In genomic region chr8:90000899-90001640, GRCm38 (mm10) we compare ENCODE assay signal across 8 mouse cellular contexts.
DNase-seq lines count a peak whose midpoint lies in the region; ATAC-seq and TF ChIP-seq lines count a peak whose summit lies in the region.
"Had no signal": no experiment of that assay in that cellular context is flagged by ENCODE, and none has a peak within 500 bp of the region (broad histone marks: within the 10 kb centered on the region; RNA-seq: fewer than 3 reads in every experiment).

No protein-coding gene starts in this region.

- 37% methylated on average over 15 of the region's 15 CpGs for WGBS in bone marrow, adult 2 months
- WGBS in embryonic facial prominence, embryonic 14.5 days: 41% methylated on average over 15 of the region's 15 CpGs
- WGBS in midbrain, embryonic 15.5 days: 18% methylated on average over 15 of the region's 15 CpGs

- intact Hi-C loops in left cerebral cortex, postnatal 10 days (cut with DNase I): loop anchor here (2.0 to 10.0 kb wide), 6 partner anchors 150 to 791 kb away; partner anchors contain the start of gene Tox3

- peak; percentile 41; the same call in 1 of the 2 replicates for ATAC-seq in embryonic facial prominence, embryonic 14.5 days (ENCODE audit: low read depth)
- ATAC-seq in midbrain, embryonic 15.5 days (replicated peaks): no peak

- H3K4me1 ChIP-seq in bone marrow, adult 2 months (ENCODE audit: control insufficient read depth, insufficient read depth, low read length): no peaks in the 10 kb centered on the region
- H3K4me1 ChIP-seq in embryonic facial prominence, embryonic 14.5 days (ENCODE audit: control insufficient read depth, insufficient read depth, low read length): no peaks in the 10 kb centered on the region
- peaks cover 5% of the 10 kb centered on the region for H3K4me1 ChIP-seq in midbrain, embryonic 15.5 days
- H3K4me1 ChIP-seq: megakaryocyte, embryonic 14.5 days had no signal

- no peaks in the 10 kb centered on the region for H3K36me3 ChIP-seq in embryonic facial prominence, embryonic 14.5 days (ENCODE audit: control insufficient read depth, insufficient read depth, low read length)
- H3K36me3 ChIP-seq in midbrain, embryonic 15.5 days (replicated peaks): no peaks in the 10 kb centered on the region

- peak; percentile 61 for TF ChIP-seq CTCF in bone marrow, adult 2 months (IDR thresholded peaks at IDR 0.05; ENCODE audit: control insufficient read depth, insufficient read depth, low read length)

- no peaks in the 10 kb centered on the region for H3K27me3 ChIP-seq in embryonic facial prominence, embryonic 14.5 days (replicated peaks; ENCODE audit: control insufficient read depth, insufficient read depth, low read length)
- H3K27me3 ChIP-seq in midbrain, embryonic 15.5 days (replicated peaks): no peaks in the 10 kb centered on the region
- H3K27me3 ChIP-seq: megakaryocyte, embryonic 14.5 days had no signal

- TF ChIP-seq POLR2A in bone marrow, adult 2 months (IDR thresholded peaks at IDR 0.05; ENCODE audit: borderline replicate concordance, control insufficient read depth, low read depth, low read length): no peak

- no peak overlapping the region for H3K4me2 ChIP-seq in embryonic facial prominence, embryonic 14.5 days (ENCODE audit: low read depth, low read length)
- no peak overlapping the region for H3K4me2 ChIP-seq in midbrain, embryonic 15.5 days

- H3K4me3 ChIP-seq in bone marrow, adult 2 months (replicated peaks; ENCODE audit: control insufficient read depth, low read depth, low read length): no peak overlapping the region
- H3K4me3 ChIP-seq in embryonic facial prominence, embryonic 14.5 days (ENCODE audit: low read depth, low read length): no peak overlapping the region
- H3K4me3 ChIP-seq in midbrain, embryonic 15.5 days: no peak overlapping the region
- H3K4me3 ChIP-seq: megakaryocyte, embryonic 14.5 days had no signal

- H3K27ac ChIP-seq in bone marrow, adult 2 months (ENCODE audit: control insufficient read depth, insufficient read depth, low read depth, low read length, poor library complexity): no peak overlapping the region
- H3K27ac ChIP-seq in embryonic facial prominence, embryonic 14.5 days (replicated peaks; ENCODE audit: low read depth, low read length): no peak overlapping the region
- H3K27ac ChIP-seq in midbrain, embryonic 15.5 days: 0 out of 2 replicates have a peak overlapping the region, but pooled peaks have one; percentile 53

- no peak overlapping the region for H3K9ac ChIP-seq in embryonic facial prominence, embryonic 14.5 days (ENCODE audit: low read depth, low read length)
- no peak overlapping the region for H3K9ac ChIP-seq in midbrain, embryonic 15.5 days

- DNase-seq in Muller cell, postnatal 12 days (ENCODE audit: inconsistent ontology term): peak; percentile 64
- peak; percentile 90 for DNase-seq in embryonic facial prominence, embryonic 14.5 days (ENCODE audit: low spot score)
- peak; percentile 91 for DNase-seq in heart, postnatal 4 days
- peak; percentile 73 to 74 for DNase-seq in left cerebral cortex, postnatal 10 days (ENCODE audit: extremely low spot score in 1 of 2, low spot score in 2 of 2)
- DNase-seq in spleen, postnatal 36 days (ENCODE audit: low spot score in 2 of 2): peak; percentile 4 to 7

- no peaks in the 10 kb centered on the region for H3K9me3 ChIP-seq in embryonic facial prominence, embryonic 14.5 days (ENCODE audit: control insufficient read depth, low read length)
- no peaks in the 10 kb centered on the region for H3K9me3 ChIP-seq in midbrain, embryonic 15.5 days
- H3K9me3 ChIP-seq: megakaryocyte, embryonic 14.5 days had no signal

Comparison
In these comparisons a context has a peak if more than half of its experiments do, and no peak if none do; other contexts are left out.
1. DNase-seq: peak in every context shown above with its lines; median percentile 91 in heart, postnatal 4 days; 90 in embryonic facial prominence, embryonic 14.5 days; 74 in left cerebral cortex, postnatal 10 days; 64 in Muller cell, postnatal 12 days; 6 in spleen, postnatal 36 days.